Mouse (Mus musculus) kidney, adult 2 months (tissue): ENCODE results near the gene Arg2. TPM values are rescaled to one million over a fixed set of nuclear protein-coding genes. Genes with fewer than 3 reads are reported as not detected.

Experiments used
- DNase-seq: peaks from one replicate; pipeline ENCODE4 v3.0.0; 2021
- H3K27ac ChIP-seq: fragments of 200-500 bp; 2 replicates; pipeline ENCODE4 v1.5.1; 2012; ENCODE audit warnings: low read depth, low read length, control low read depth, inconsistent platforms; ENCODE audit not compliant: insufficient read depth
- H3K27me3 ChIP-seq: fragments of 200-500 bp; replicated peaks from 2 replicates; pipeline ENCODE4 v1.6.1; 2012; ENCODE audit warnings: mild to moderate bottlenecking, moderate library complexity, low read length, inconsistent platforms; ENCODE audit not compliant: control insufficient read depth, insufficient read depth
- H3K36me3 ChIP-seq: fragments of 200-500 bp; 2 replicates; pipeline ENCODE4 v1.6.1; 2012; ENCODE audit warnings: mild to moderate bottlenecking, moderate library complexity, low read length, inconsistent platforms; ENCODE audit not compliant: control insufficient read depth, insufficient read depth
- H3K4me1 ChIP-seq: fragments of 200-500 bp; 2 replicates; pipeline ENCODE4 v1.6.1; 2011; ENCODE audit warnings: low read length; ENCODE audit not compliant: control insufficient read depth, insufficient read depth
- H3K4me3 ChIP-seq: fragments of 200-500 bp; 2 replicates; pipeline ENCODE4 v1.5.1; 2011; ENCODE audit warnings: mild to moderate bottlenecking, low read depth, low read length, control low read depth; ENCODE audit not compliant: insufficient read depth
- CTCF ChIP-seq: fragments of 200-500 bp; conservative IDR thresholded peaks from 2 replicates; pipeline ENCODE4 v1.5.1; 2011; ENCODE audit warnings: low read depth, mild to moderate bottlenecking, control low read depth, low read length, moderate library complexity, mixed read lengths; ENCODE audit not compliant: insufficient read depth, insufficient read length
- POLR2A ChIP-seq: fragments of 200-500 bp; IDR thresholded peaks from one replicate; pipeline ENCODE4 v1.6.1; 2011; ENCODE audit warnings: low read depth, low read length, control low read depth
- WGBS: fragments of 180-500 bp; shearing (Covaris S2); methylation state at CpG from one replicate; pipeline ENCODE4 v1.1.7; 2018; 5-methylcytosine and 5-hydroxymethylcytosine counted together
- polyA plus RNA-seq: library from polyadenylated mRNA; depleted of rRNA; stranded (reverse); fragments of >200 nt; gene quantifications from 2 replicates; pipeline ENCODE4 v1.2.3, GENCODE M21; 2012

Gene Arg2
- polyA plus RNA-seq, 1 experiment = 19.2 TPM

DNA sequence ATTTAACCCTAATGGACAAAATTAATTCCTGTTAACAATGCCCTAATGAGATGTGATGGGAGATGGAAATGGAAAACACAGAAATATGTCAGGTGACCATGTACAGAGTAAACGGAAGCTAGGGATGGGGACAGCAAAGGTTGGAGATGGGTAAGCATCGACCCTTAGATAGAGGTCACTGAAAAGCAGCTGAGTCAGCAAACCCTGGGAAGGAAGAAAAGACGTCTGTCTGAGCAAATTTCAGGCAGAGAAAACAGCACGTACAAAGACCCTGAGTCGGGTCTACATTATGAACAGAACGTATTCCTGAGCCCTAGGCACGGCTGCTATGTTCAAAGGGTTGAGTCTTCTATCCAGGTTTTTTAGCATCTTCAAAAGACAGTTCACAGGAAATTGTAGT, 6.4 kb downstream of the Arg2 start:
- no peaks in the 10 kb centered on the region; the same call in 1 of the 2 replicates for H3K27me3 ChIP-seq
- no peaks in the 10 kb centered on the region for H3K36me3 ChIP-seq
- H3K4me3 ChIP-seq = no peak overlapping the region
- DNase-seq = no peak
- TF ChIP-seq CTCF (no peak), POLR2A (no peak)
- no peaks in the 10 kb centered on the region for H3K4me1 ChIP-seq
- WGBS = 72% methylated on average over 7 of the region's 7 CpGs
- no peak overlapping the region for H3K27ac ChIP-seq

GRCm38 (mm10) chr12:79138999-79139398, 8.4 kb downstream of the Arg2 start:
- TF ChIP-seq CTCF = no peak
- no peak for TF ChIP-seq POLR2A
- no peak overlapping the region for H3K27ac ChIP-seq
- no peaks in the 10 kb centered on the region for H3K4me1 ChIP-seq
- no peaks in the 10 kb centered on the region for H3K27me3 ChIP-seq
- DNase-seq = no peak
- H3K4me3 ChIP-seq = no peak overlapping the region
- no peaks in the 10 kb centered on the region for H3K36me3 ChIP-seq

GRCm38 (mm10) chr12:79139417-79139816, 8.8 kb downstream of the Arg2 start:
- Histone ChIP-seq H3K4me1 (no peaks in the 10 kb centered on the region), H3K36me3 (no peaks in the 10 kb centered on the region), H3K27me3 (no peaks in the 10 kb centered on the region), H3K4me3 (no peak overlapping the region), H3K27ac (no peak overlapping the region)
- no peak for DNase-seq
- 47% methylated on average over 1 of the region's 1 CpGs for WGBS
- TF ChIP-seq POLR2A (no peak), CTCF (no peak)

DNA sequence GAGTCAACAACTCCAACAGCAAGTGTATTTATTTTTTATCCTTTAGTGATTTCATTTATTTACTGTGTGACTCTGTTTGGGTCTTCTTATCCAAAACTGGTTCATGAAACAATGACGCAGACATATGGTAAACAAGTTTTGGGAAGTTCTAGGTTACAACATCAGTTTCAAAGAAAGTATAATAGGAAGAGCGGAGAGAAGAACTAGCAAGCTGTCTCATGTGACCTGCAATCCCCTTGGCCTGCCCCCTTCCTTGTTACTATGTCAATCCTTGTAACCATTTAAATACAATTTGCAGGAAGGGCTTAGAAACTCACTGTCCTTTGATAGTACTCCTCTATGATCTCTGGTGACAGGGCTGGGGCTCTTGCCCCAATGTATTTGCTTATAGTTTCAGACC, 10.2 kb downstream of the Arg2 start:
- Histone ChIP-seq H3K4me1 (no peaks in the 10 kb centered on the region), H3K27ac (no peak overlapping the region), H3K4me3 (no peak overlapping the region), H3K36me3 (no peaks in the 10 kb centered on the region), H3K27me3 (no peaks in the 10 kb centered on the region)
- DNase-seq = no peak
- 92% methylated on average over 2 of the region's 2 CpGs for WGBS
- TF ChIP-seq POLR2A = no peak
- TF ChIP-seq CTCF = no peak

- no peaks in the 10 kb centered on the region for H3K27me3 ChIP-seq
- no peak overlapping the region for H3K27ac ChIP-seq
- no peaks in the 10 kb centered on the region for H3K4me1 ChIP-seq
- no peaks in the 10 kb centered on the region for H3K36me3 ChIP-seq
- no peak for TF ChIP-seq POLR2A
- no peak for TF ChIP-seq CTCF
- no peak overlapping the region for H3K4me3 ChIP-seq
- no peak for DNase-seq
Measured at GRCm38 (mm10) chr12:79141384-79141783, 10.8 kb downstream of the Arg2 start.

GRCm38 (mm10) chr12:79149653-79150052, 19.1 kb downstream of the Arg2 start:
- WGBS = 91% methylated on average over 6 of the region's 6 CpGs
- no peak overlapping the region for H3K4me3 ChIP-seq

DNA sequence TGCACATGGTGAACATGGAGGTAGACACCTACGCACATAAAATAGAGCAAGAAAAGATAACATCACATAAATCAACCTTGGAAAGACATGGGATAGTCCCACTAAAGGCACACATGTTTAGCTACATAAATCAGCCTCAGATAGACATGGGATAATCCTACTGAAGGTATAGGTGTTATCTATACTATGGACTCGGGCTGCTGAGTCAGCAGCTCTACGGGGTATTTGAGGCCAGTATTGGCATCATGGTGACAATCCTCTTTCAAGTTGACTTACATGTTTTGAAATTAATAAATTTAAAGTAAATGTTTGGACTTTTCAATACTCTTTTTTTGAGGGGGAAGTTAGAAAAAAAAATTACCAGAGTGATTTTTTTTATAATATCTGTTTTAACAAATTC, 32.3 kb downstream of the Arg2 start:
- 96% methylated on average over 3 of the region's 3 CpGs for WGBS
- Histone ChIP-seq H3K4me1 (no peaks in the 10 kb centered on the region), H3K36me3 (peaks cover 11% of the 10 kb centered on the region), H3K4me3 (no peak overlapping the region), H3K27ac (no peak overlapping the region), H3K27me3 (no peaks in the 10 kb centered on the region)
- no peak for DNase-seq
- TF ChIP-seq POLR2A (no peak), CTCF (no peak)

More at GRCm38 (mm10) chr12:79149653-79150052, 19.1 kb downstream of the Arg2 start:
- Histone ChIP-seq H3K27me3 (no peaks in the 10 kb centered on the region; the same call in 1 of the 2 replicates), H3K36me3 (no peaks in the 10 kb centered on the region), H3K27ac (no peak overlapping the region), H3K4me1 (no peaks in the 10 kb centered on the region)
- TF ChIP-seq POLR2A (no peak), CTCF (no peak)
- DNase-seq = no peak

DNA sequence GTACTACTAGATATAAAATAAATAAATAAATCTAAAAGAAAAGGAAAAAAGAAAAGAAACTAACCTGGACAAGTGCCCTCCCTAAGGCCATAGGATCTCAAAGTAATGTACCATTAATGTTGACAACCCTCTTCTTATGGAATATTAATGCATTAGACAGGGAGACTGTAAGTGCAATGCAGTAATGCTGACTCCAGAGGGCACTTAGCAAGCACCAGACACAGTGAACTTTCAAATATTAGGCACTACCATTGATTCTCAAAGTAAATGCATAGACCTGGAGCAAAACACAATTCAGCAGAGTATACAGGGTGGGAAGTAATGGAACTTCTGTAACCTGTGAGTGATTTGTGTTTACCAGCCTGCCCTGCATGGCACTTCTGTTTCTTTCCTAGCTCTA, 38.6 kb downstream of the Arg2 start:
- H3K36me3 ChIP-seq = no peaks in the 10 kb centered on the region; the same call in 1 of the 2 replicates
- no peak overlapping the region for H3K27ac ChIP-seq
- TF ChIP-seq CTCF = no peak
- H3K4me3 ChIP-seq = no peak overlapping the region
- H3K4me1 ChIP-seq = peaks cover 6% of the 10 kb centered on the region; the same call in 1 of the 2 replicates
- no peaks in the 10 kb centered on the region for H3K27me3 ChIP-seq
- DNase-seq = no peak
